8 mouse cellular contexts compared by ENCODE assay signal in genomic region chr11:8983237-8983861, GRCm38 (mm10). TPM values are rescaled to one million over a fixed set of nuclear protein-coding genes. Genes with fewer than 3 reads are reported as not detected.
DNase-seq lines count a peak whose midpoint lies in the region; ATAC-seq and TF ChIP-seq lines count a peak whose summit lies in the region.

No protein-coding gene starts in this region.

- H3K9ac ChIP-seq in liver, embryonic 14.5 days (replicated peaks), result no peak overlapping the region

- no peak overlapping the region for H3K4me3 ChIP-seq in liver, embryonic 14.5 days (ENCODE audit: insufficient read depth in 1 of 2, low read depth in 2 of 2, low read length in 2 of 2)

- no peak for TF ChIP-seq EP300 in liver, embryonic 14.5 days (IDR thresholded peaks at IDR 0.05; ENCODE audit: low read depth)

- H3K9me3 ChIP-seq in liver, embryonic 14.5 days (ENCODE audit: control insufficient read depth, low read length), result no peaks in the 10 kb centered on the region

- no peak for ATAC-seq in liver, embryonic 14.5 days (ENCODE audit: insufficient read depth)

- H3K4me1 ChIP-seq in liver, embryonic 14.5 days (replicated peaks; ENCODE audit: control insufficient read depth in 2 of 2, insufficient read depth in 2 of 2, low read length in 1 of 2), result peaks cover 0 to 7% of the 10 kb centered on the region in 2 experiments; a peak in 3 of 4 replicates

- 30% methylated on average over 6 of the region's 6 CpGs for WGBS in liver, embryonic 14.5 days (ENCODE audit: insufficient replicate concordance)

- peak; percentile 79 to 81 for DNase-seq in B cell, adult 2 months
- peak; percentile 32 for DNase-seq in T-cell, adult 2 months (ENCODE audit: low spot score)
- DNase-seq in cerebellum, postnatal 10 days, result peak; percentile 92 to 95
- DNase-seq in frontal cortex, postnatal 36 days (ENCODE audit: low spot score in 2 of 2), result peak; percentile 51 to 73
- DNase-seq in kidney, postnatal 36 days, result peak; percentile 75 to 93
- DNase-seq in liver, embryonic 14.5 days (ENCODE audit: low read depth in 3 of 3, low spot score in 3 of 3), result peak in 2 of 3 experiments; percentile 49 to 50
- DNase-seq in ovary, postnatal 10 days (ENCODE audit: low spot score), result peak; percentile 36
- peak; percentile 15 to 32 for DNase-seq in thymus, adult 18-20 months

- no peak overlapping the region for H3K27ac ChIP-seq in liver, embryonic 14.5 days

- H3K27me3 ChIP-seq in liver, embryonic 14.5 days (ENCODE audit: control insufficient read depth, insufficient read depth, low read length), result no peaks in the 10 kb centered on the region

- H3K36me3 ChIP-seq in liver, embryonic 14.5 days (replicated peaks; ENCODE audit: control insufficient read depth, insufficient read depth, low read depth), result no peaks in the 10 kb centered on the region

- peak; percentile 82 for TF ChIP-seq CTCF in liver, embryonic 14.5 days (IDR thresholded peaks at IDR 0.05; ENCODE audit: low read depth)

- no peak overlapping the region for H3K4me2 ChIP-seq in liver, embryonic 14.5 days (ENCODE audit: low read depth)

RNA-seq across cellular contexts. Expression of gene Pkd1l1, which starts 10.3 kb away (rescaled TPM):
- 0.22 and 0.23 TPM in 2 replicates for polyA plus RNA-seq in liver, embryonic 14.5 days (2012; rRNA removed)
- 0.08 and 0.11 TPM in 2 replicates for polyA plus RNA-seq in liver, embryonic 14.5 days (2014; fragmentation: Nextera tagmentation; extraction: Ambion mirVana)

RNA-seq across cellular contexts. Expression of gene Hus1, which starts 27.6 kb away (rescaled TPM):
- 6.7 and 7.8 TPM in 2 replicates for polyA plus RNA-seq in liver, embryonic 14.5 days (2012; rRNA removed)
- polyA plus RNA-seq in liver, embryonic 14.5 days (2014; fragmentation: Nextera tagmentation; extraction: Ambion mirVana), result 8.8 and 9.6 TPM in 2 replicates

Comparison
In these comparisons a context has a peak if more than half of its experiments do, and no peak if none do; other contexts are left out.
1. DNase-seq: peak in every context shown above with its lines; median percentile 94 in cerebellum, postnatal 10 days; 84 in kidney, postnatal 36 days; 80 in B cell, adult 2 months; 62 in frontal cortex, postnatal 36 days; 50 in liver, embryonic 14.5 days; 36 in ovary, postnatal 10 days; 32 in T-cell, adult 2 months; 24 in thymus, adult 18-20 months.